Mouse (Mus musculus): Measurements from ENCODE around the gene Senp5.
"Not testable (repeated sequence)": the region's sequence is repeated elsewhere in the genome, so short reads cannot be mapped to it uniquely, and the experiment has no call there.

Senp5 gene

DNA sequence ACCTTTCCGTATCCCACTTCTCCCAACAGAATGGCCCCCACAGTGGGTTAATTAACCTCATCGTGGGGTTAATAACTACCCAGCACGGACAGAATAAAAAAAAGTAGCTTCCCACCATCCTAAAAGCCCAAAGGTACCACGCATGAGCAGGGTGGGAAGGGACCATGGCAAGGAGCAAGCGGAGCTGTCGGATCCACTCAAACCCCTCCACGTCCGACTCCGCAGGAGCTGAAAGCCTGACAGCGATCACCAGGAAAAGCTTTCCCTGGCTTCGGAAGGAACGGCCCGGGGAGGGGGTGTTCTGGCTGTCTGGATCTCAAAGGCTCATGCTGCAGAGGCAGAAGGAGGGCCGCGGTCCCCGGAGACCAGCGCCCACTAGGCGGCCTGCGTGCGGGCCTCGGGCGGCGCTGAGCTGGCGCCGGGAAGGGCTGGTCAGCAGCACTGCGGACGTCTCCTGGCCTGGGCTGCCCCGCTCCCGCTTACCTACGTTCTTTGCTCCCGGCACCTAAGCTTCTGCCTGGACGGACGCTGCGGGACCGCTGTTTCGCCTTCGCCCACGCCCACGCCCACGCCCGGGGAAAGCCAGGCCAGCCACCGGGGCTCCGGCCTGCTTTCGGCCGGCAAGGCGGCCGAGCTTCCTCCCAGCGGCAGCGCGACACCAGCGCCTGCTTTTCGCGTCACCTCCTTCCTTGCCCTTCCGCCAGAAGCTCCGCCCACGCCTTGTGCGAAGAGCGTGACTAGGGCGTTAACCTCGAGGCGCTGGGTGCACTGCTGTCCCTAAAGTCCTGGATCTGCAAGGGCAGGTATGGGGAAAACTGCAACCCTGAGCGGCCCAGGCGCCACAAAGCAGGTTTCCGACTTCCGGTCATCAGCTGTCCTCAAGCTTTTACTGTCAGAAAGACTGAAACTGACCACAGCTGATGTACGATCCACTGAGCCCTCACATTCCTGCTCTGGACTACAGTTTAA lies at the start of gene Senp5:
TSS of gene Senp5 (minus strand) at position 779 of the 969 bp plus-strand sequence.
- peak; percentile 74 to 87 for DNase-seq (ENCODE audit: low spot score in 2 of 2)

DNA sequence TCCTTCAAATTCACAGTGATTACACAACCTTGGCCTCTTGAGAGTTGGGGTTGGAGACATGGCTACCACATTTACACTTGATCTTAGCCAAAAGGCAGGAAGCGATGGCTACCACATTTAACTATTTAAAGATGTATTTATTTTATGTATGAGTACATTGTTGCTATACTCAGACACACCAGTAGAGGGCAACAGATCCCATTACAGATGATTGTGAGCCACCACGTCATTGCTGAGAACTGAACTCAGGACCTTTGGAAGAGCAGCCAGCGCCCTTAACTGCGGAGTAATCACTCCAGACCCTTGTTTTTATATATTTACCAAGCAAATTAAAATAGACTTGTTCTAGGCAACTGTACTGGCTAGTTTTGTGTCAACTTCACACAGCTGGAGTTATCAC lies 39.3 kb upstream of the Senp5 start:
- DNase-seq (ENCODE audit: low spot score in 2 of 2): no peak

DNA sequence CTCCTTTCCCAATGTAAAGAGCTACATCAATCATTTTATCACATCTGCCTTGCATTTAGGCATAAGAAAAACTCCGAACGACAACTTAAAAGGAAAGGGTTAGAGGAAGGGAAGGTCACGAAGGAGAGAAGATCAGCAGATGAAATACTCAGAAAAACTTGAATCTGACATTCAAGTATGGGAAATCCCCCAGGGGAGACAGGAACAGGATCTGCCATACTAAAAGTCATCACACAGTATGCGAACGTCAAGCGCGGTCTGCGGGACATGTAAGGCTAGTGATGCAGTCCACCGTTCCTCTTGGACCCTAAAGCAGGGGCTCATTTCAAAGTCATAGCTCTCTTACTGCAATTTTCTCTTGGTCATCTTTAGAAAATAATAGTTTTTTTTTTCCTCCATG lies 16.6 kb upstream of the Senp5 start:
- no peak for DNase-seq (ENCODE audit: low spot score in 2 of 2)

GRCm38 (mm10) chr16:32010330-32010729 lies 7.2 kb upstream of the Senp5 start:
- no peak for DNase-seq (ENCODE audit: low spot score in 2 of 2)

DNA sequence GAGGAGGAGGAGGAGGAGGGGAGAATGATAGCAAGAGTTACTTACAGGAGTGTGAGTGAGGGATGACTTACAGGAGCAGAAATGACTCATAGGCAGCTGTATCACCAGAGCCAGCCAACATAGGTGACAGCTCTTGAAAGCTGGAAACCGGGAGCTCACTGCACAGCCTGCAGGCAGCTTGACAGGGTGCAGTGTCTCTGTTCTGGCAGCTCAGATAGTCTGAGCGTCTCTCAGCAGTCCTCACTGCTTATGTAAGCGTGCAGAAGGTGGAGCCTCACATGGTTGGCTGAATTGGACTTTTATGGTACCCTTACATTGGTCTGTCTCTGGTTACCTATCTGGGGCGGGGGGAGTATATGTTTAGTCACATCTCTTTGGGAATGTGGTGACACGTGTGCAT lies 6.8 kb upstream of the Senp5 start:
- DNase-seq (ENCODE audit: low spot score in 2 of 2): peak; percentile 31 to 39

DNA sequence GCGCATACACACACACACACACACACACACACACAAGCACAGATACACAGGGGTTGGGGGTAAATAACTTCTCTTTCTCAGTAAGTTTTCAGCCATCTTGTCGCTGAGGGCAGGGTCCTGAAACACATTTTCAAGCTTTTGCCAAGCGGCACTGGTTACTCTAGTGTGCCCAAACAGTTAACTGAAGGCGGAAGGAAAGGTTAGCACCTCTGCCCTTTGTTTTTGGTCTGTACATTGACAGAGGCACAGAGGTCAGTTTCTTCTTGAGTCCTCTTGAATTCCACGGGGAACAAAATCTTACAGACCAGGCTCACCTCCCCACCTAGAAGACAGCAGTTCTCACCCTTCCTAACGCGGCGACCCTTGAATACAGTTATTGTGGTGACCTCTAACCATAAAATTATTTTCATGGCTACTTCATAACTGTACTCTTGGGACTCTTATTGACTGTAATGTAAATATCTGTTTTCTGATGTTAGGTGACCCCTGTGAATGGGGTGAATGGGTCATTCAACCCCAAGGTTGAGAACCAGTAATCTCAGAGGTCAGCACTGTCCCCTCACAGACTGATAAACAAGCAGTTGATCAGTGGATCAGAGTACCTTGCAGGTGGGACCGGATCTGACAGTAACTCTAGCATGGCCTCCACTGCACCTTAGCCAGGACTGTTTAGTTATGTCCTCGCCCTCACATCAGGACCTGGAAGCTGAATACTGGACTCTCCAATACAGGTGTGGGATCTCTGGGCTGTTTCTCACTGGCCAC lies 5.6 kb upstream of the Senp5 start:
- DNase-seq (ENCODE audit: low spot score in 2 of 2): no peak

- no peak for DNase-seq (ENCODE audit: low spot score in 2 of 2)
Observed at GRCm38 (mm10) chr16:32004731-32005130, 1.6 kb upstream of the Senp5 start.

GRCm38 (mm10) chr16:31996371-31996770 lies 6.7 kb downstream of the Senp5 start:
- no peak for DNase-seq (ENCODE audit: low spot score in 2 of 2)

DNA sequence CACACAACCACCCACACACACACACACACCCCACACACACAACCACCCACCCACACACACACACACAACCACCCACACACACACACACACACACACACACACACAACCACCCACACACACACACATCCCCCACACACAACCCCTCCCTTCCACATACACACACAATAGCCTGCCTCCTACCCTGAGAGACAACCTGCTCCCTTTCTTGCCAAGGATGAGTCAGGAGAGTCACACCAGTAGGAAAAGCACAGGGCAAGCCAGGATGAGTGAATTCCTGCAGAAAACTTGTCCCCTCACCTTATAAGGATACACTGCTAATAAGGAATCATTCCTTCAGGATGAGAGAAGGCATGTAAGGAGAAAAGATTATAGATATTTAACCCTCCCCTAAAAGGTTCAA lies 9.1 kb downstream of the Senp5 start:
- DNase-seq (ENCODE audit: low spot score in 2 of 2): no peak

GRCm38 (mm10) chr16:31993195-31993594 lies 9.9 kb downstream of the Senp5 start:
- no peak for DNase-seq (ENCODE audit: low spot score in 2 of 2)

DNA sequence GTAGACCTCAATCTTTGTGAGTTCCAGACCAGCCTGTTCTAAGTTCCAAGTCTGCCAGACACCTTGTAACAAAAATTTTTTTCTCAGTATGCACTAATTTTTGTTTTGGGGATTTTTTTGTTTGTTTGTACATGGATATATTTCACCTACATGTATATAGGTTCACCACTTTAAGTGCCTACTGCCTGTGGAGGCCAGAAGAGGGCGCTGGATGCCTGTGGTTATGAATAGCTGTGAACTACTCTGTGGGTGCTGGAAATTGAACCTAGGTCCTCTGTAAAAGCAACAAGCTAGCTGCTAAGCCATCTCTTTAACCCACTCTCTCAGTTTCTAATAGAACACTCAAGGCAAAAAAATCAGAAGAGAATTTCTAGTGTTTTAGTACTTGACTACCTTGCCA lies 11.0 kb downstream of the Senp5 start:
- DNase-seq (ENCODE audit: low spot score in 2 of 2): no peak

DNA sequence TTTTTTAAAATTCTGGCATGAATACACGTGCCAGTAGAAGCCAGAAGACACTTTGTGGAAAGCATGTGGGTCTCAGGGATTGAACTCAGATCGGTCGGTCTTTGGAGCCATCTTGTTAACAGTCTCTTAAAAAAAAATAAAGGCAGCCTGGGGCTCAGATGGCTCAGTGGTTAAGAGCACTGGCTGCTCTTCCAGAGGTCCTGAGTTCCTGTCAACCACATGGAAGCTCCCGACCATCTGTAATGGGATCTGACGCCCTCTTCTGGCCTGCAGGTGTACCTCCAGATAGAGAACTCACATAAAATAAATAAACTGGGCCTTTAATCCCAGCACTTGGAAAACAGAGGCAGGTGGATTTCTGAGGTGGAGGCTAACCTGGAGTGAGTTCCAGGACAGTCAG lies 22.1 kb downstream of the Senp5 start:
- no peak for DNase-seq (ENCODE audit: low spot score in 2 of 2)

DNA sequence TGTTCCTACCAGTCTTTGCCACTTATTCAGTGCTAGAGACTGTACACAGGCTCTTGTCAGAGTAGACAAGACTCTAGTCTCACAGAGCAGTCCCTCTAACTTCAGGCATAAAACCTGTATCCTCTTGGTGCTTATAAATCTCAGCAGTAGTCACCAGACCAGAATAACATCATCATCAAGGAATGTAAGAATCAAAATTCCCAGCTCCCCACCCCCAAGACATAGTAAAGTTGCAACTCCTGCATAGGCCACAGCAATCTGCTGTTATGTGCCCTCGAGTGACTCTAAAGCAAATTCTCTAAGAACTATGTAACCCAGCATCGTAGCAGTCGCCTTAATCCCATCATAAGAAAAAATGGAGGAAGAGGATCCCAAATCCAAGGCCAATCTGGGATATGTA lies 23.6 kb downstream of the Senp5 start:
- no peak for DNase-seq (ENCODE audit: low spot score in 2 of 2)

DNA sequence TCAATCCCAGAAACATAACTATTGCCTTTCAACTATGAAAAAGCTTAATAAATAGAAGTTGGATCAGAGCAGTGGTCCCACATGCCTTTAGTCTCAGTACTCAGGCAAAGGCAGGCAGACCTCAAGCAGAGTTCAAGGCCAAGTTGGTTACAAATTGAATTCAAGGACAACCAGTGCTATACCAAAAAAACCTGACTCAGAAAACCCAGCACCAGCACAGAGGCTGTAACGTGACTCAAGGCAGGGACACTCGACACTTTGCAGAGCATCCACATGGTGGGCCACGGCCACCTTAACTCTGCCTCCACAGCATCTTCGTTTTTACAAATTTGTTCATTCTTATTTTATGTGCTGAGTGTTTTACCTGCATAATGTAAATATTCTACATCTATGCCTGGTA lies 27.8 kb downstream of the Senp5 start:
- no peak for DNase-seq (ENCODE audit: low spot score in 2 of 2)

DNA sequence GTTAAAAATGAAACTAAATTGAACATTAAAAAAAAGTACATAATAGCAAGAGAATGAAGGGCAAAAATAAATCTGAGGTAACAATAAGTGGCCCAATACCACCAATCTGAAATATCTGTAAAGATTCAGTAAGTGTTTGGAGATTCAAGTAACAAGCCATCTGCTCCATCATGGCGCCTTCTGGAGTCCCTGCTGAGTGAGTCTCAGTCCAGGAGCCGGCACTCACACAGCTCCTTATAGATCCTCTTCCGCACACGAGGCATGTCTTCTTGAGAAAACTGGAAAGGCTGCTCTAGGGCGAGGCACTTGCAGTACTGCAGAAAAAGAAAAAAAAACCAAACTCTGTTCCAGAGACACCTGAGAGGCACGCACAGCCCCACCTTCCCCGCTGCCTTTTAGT lies 39.9 kb downstream of the Senp5 start:
- peak in 1 of 2 experiments; percentile 48 for DNase-seq (ENCODE audit: low spot score in 2 of 2)

GRCm38 (mm10) chr16:31948345-31948774 lies 54.7 kb downstream of the Senp5 start, which contains the start of the genes 0610012G03Rik and Ncbp2:
TSS of gene 0610012G03Rik (minus strand) at chr16:31948494.
TSS of gene Ncbp2 (plus strand) at chr16:31948513.
- peak; percentile 84 to 95 for DNase-seq (ENCODE audit: low spot score in 2 of 2)

DNA sequence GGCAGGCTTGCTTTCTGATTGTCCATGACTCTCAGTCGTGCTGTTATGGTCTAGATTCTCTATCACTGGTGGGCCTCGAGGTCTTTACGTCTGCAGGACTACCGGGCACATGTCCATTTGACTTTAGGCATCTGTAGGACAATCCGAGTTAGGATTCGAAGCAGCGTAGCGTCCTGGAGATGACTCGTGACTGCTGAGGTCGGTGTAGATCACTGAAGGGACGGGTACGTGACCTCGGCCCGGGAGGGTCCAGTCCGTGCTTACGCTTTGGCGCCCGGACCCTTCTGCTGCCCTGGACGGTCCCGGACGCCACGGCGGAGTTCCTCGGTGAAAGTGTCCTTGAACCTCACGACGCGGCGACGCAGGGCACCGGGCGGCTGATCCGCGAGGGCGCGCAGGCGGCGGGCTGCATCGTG lies 55.2 kb downstream of the Senp5 start:
- DNase-seq (ENCODE audit: low spot score in 2 of 2): peak in 1 of 2 experiments; percentile 46

DNA sequence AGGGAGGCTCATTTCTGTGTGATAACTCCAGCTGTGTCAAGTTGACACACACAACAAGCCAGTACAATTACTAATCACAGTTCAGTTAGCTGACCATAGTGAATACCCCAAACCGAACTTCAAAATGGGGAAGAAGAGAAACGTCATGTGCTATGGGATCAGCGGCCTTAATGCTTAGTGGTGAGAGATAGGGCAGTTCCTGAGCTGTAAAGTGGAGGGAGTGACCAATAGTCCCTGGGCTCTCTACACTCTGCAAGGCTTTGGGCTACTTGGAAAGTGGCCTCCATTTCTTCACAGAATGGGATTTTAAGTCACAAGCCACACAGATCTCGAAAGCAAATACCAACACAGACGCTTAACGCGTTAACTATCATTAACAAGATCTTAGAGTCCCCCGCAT lies 55.8 kb downstream of the Senp5 start:
- DNase-seq (ENCODE audit: low spot score in 2 of 2): no peak

GRCm38 (mm10) chr16:31945986-31946385 lies 57.1 kb downstream of the Senp5 start:
- DNase-seq (ENCODE audit: low spot score in 2 of 2): not testable (repeated sequence)

DNA sequence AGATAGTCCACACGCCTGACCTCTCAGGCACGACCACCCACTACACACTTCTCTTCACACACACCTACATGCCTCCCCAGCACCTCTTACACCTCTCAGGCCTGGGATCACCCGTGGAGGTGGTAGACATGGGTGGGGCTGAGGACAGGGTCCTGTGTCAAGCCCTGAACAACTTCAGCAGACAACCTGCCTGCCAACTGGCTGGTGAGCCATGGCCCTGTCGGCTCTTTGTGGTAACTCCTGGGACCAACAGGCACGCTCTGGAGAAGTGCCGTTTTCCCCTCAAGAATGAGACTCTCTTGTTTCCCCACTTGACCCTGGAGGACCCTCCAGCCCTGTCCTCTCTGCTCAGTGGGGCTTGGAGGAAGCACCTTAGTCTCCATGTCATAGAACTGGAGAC lies 57.7 kb downstream of the Senp5 start:
- DNase-seq (ENCODE audit: low spot score in 2 of 2): no peak

DNA sequence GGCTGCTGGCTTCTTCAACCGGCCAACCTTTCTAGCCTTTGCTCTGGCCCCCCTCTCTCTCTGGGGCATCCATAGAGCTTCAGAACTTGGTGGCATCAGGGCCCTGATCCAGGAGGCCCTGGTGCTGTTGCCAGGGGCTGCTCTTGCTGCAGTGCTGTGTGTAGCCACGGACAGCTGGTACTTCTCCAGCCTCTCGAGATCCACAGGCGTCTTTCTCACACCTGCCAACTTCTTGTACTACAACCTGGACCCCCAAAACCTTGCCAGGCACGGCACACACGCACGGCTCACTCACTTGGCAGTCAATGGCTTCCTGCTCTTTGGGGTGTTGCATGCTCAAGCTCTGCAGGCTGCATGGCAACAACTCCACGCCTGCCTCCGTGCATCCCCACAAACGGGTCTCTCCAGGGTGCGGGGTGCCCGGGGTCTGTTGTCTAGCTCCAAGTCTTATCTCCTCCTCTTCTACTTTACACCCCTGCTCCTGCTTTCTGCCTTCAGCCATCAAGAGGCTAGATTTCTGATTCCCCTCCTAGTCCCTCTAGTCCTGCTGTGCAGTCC lies 58.3 kb downstream of the Senp5 start:
- DNase-seq (ENCODE audit: low spot score in 2 of 2): no peak

GRCm38 (mm10) chr16:31943980-31944379 lies 59.1 kb downstream of the Senp5 start:
- peak in 1 of 2 experiments; percentile 88 for DNase-seq (ENCODE audit: low spot score in 2 of 2)
